Mouse (Mus musculus) liver, postnatal 0 days (tissue): ENCODE results near the gene Hist1h3f.

Source experiments
- CTCF ChIP-seq: sonication (generic); IDR thresholded peaks from 2 replicates; pipeline ENCODE4 v1.5.1; 2016; ENCODE audit warnings: antibody characterized with exemption, low read depth
- EP300 ChIP-seq: IDR thresholded peaks from 2 replicates; pipeline ENCODE4 v1.6.1; 2016; ENCODE audit warnings: antibody characterized with exemption, low read depth, mild to moderate bottlenecking

DNA sequence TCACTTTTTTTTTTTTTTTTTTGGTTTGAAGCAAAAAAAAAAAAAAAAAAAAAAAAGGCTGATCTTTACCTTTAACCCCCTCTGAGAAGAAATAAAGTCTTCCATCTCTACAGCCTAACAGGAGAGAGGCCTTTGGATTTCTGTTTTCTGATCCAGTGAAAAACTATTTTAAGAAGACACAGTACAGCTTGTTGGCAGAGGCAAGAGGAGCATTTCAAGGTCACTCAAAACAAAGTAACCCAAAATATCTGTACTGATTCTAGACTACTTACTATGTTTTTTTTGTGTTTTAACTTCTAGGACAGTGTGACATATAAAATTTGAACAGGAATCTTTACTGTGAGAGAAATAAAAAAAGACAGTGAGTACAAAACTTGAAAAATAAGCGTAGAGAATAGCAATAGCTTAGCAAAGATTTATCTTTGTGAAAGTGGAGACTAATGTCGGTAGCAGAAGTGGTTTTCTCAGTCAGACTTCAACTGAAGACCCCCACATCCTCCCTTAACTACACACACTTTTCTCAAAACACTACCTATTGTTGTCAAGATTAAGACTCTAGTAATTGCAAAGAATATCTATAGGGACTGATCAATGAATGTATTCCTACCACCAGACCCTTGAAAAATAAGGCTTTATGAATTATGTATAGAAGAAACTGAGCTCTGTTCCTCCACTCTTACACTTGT is 14.2 kb upstream of the Hist1h3f start:
- no peak for TF ChIP-seq CTCF
- no peak for TF ChIP-seq EP300
